Mouse (Mus musculus) olfactory bulb, adult 2 months (tissue): Measurements from ENCODE around the gene BC049762.

ENCODE experiments used
- CTCF ChIP-seq: fragments of 200-500 bp; IDR thresholded peaks from 2 replicates; pipeline ENCODE4 v1.5.1; 2012; ENCODE audit warnings: low read depth, mild to moderate bottlenecking, low read length, moderate library complexity; ENCODE audit not compliant: insufficient read depth
- POLR2A ChIP-seq: fragments of 200-500 bp; IDR thresholded peaks from 2 replicates; pipeline ENCODE4 v1.6.1; 2012; ENCODE audit warnings: mild to moderate bottlenecking, low read depth, low read length, moderate library complexity; ENCODE audit not compliant: insufficient read depth

GRCm38 (mm10) chr11:51274418-51274817 is 11.6 kb upstream of the BC049762 start:
- TF ChIP-seq POLR2A (no peak), CTCF (no peak)
